Mouse (Mus musculus) embryonic facial prominence, embryonic 14.5 days (tissue): ENCODE data around the gene Ankrd33b. TPM values are rescaled to one million over a fixed set of nuclear protein-coding genes. Genes with fewer than 3 reads are reported as not detected.

Source experiments
- ATAC-seq: fragments of 200-750 bp; cut with Nextera tagmentation; 2 replicates; pipeline ENCODE4 v1.8.0; 2017; ENCODE audit warnings: low read depth, moderate number of reproducible peaks, moderate TSS enrichment
- DNase-seq: peaks from one replicate; pipeline ENCODE4 v3.0.0-alpha.2; 2015; ENCODE audit warnings: low spot score
- H3K27ac ChIP-seq: fragments of 300-500 bp; sonication (generic); replicated peaks from 2 replicates; pipeline ENCODE4 v1.5.1; 2014; ENCODE audit warnings: low read depth, mild to moderate bottlenecking, low read length, moderate library complexity
- H3K27me3 ChIP-seq: fragments of 300-500 bp; sonication (generic); replicated peaks from 2 replicates; pipeline ENCODE4 v1.6.1; 2014; ENCODE audit warnings: low read length; ENCODE audit not compliant: control insufficient read depth, insufficient read depth
- H3K36me3 ChIP-seq: fragments of 300-500 bp; sonication (generic); 2 replicates; pipeline ENCODE4 v1.6.1; 2014; ENCODE audit warnings: low read length, mixed read lengths; ENCODE audit not compliant: control insufficient read depth, insufficient read depth
- H3K4me1 ChIP-seq: fragments of 300-500 bp; sonication (generic); 2 replicates; pipeline ENCODE4 v1.6.1; 2014; ENCODE audit warnings: antibody characterized with exemption, low read length; ENCODE audit not compliant: control insufficient read depth, insufficient read depth
- H3K4me2 ChIP-seq: fragments of 300-500 bp; sonication (generic); 2 replicates; pipeline ENCODE4 v1.6.1; 2014; ENCODE audit warnings: low read depth, mild to moderate bottlenecking, low read length, moderate library complexity, mixed read lengths
- H3K4me3 ChIP-seq: fragments of 300-500 bp; sonication (generic); 2 replicates; pipeline ENCODE4 v1.5.1; 2014; ENCODE audit warnings: low read depth, mild to moderate bottlenecking, low read length
- H3K9ac ChIP-seq: fragments of 300-500 bp; sonication (generic); 2 replicates; pipeline ENCODE4 v1.6.1; 2014; ENCODE audit warnings: low read depth, mild to moderate bottlenecking, low read length, moderate library complexity, mixed read lengths
- H3K9me3 ChIP-seq: fragments of 300-500 bp; sonication (generic); 2 replicates; pipeline ENCODE4 v1.6.1; 2016; ENCODE audit warnings: low read length; ENCODE audit not compliant: control insufficient read depth
- WGBS: fragments of 180-500 bp; shearing (Covaris S2); extraction: QIAGEN DNeasy Blood & Tissue Kit; methylation state at CpG from one replicate; pipeline ENCODE4 v1.1.7; 2014; 5-methylcytosine and 5-hydroxymethylcytosine counted together
- polyA plus RNA-seq: library from polyadenylated mRNA; unstranded; fragments of >200 nt; fragmentation: Nextera tagmentation; extraction: Ambion mirVana; gene quantifications from 2 replicates; pipeline ENCODE4 v1.2.1, GENCODE M21; 2014

Ankrd33b gene
- polyA plus RNA-seq, 1 experiment from 2014 or later: 1.1 TPM

- no peak overlapping the region for H3K27ac ChIP-seq
- no peaks in the 10 kb centered on the region for H3K36me3 ChIP-seq
- no peak for DNase-seq
- H3K9me3 ChIP-seq: no peaks in the 10 kb centered on the region
- no peak overlapping the region for H3K4me3 ChIP-seq
- no peaks in the 10 kb centered on the region for H3K4me1 ChIP-seq
- no peak overlapping the region for H3K4me2 ChIP-seq
- no peak for ATAC-seq
- no peaks in the 10 kb centered on the region for H3K27me3 ChIP-seq
- H3K9ac ChIP-seq: no peak overlapping the region
- WGBS: 68% methylated on average over 2 of the region's 2 CpGs
Observed at GRCm38 (mm10) chr15:31312001-31312400, 55.5 kb downstream of the Ankrd33b start.

- DNase-seq (no peak), ATAC-seq (no peak)
- H3K36me3 ChIP-seq: no peaks in the 10 kb centered on the region
- no peaks in the 10 kb centered on the region for H3K27me3 ChIP-seq
- no peak overlapping the region for H3K27ac ChIP-seq
- no peak overlapping the region for H3K4me3 ChIP-seq
- H3K9me3 ChIP-seq: no peaks in the 10 kb centered on the region
- no peak overlapping the region for H3K9ac ChIP-seq
- H3K4me2 ChIP-seq: no peak overlapping the region
- WGBS: 65% methylated on average over 15 of the region's 15 CpGs
- no peaks in the 10 kb centered on the region for H3K4me1 ChIP-seq
Observed at GRCm38 (mm10) chr15:31309526-31309925, 58.0 kb downstream of the Ankrd33b start.

- Histone ChIP-seq H3K36me3 (no peaks in the 10 kb centered on the region), H3K9me3 (no peaks in the 10 kb centered on the region), H3K4me1 (0 out of 2 replicates have a peak, but pooled peaks cover 2% of the 10 kb centered on the region), H3K4me3 (no peak overlapping the region), H3K9ac (no peak overlapping the region), H3K4me2 (no peak overlapping the region), H3K27ac (no peak overlapping the region), H3K27me3 (no peaks in the 10 kb centered on the region)
- no peak for ATAC-seq
- DNase-seq: no peak
- 72% methylated on average over 4 of the region's 4 CpGs for WGBS
Observed at GRCm38 (mm10) chr15:31306726-31307125, 60.8 kb downstream of the Ankrd33b start.

- H3K27me3 ChIP-seq: no peaks in the 10 kb centered on the region
- H3K36me3 ChIP-seq: no peaks in the 10 kb centered on the region
- H3K4me3 ChIP-seq: no peak overlapping the region
- ATAC-seq (no peak), DNase-seq (no peak)
- no peak overlapping the region for H3K4me2 ChIP-seq
- H3K9me3 ChIP-seq: no peaks in the 10 kb centered on the region
- 35% methylated on average over 6 of the region's 6 CpGs for WGBS
- H3K27ac ChIP-seq: no peak overlapping the region
- 0 out of 2 replicates have a peak, but pooled peaks cover 2% of the 10 kb centered on the region for H3K4me1 ChIP-seq
- H3K9ac ChIP-seq: no peak overlapping the region
Observed at GRCm38 (mm10) chr15:31305181-31305580, 62.3 kb downstream of the Ankrd33b start.

GRCm38 (mm10) chr15:31304302-31304701, 63.2 kb downstream of the Ankrd33b start:
- Histone ChIP-seq H3K4me1 (0 out of 2 replicates have a peak, but pooled peaks cover 2% of the 10 kb centered on the region), H3K36me3 (no peaks in the 10 kb centered on the region), H3K4me3 (no peak overlapping the region), H3K4me2 (no peak overlapping the region), H3K9me3 (no peaks in the 10 kb centered on the region), H3K27me3 (0 out of 2 replicates have a peak, but pooled peaks cover under 1% of the 10 kb centered on the region), H3K27ac (no peak overlapping the region), H3K9ac (no peak overlapping the region)
- WGBS: 72% methylated on average over 3 of the region's 3 CpGs
- DNase-seq: no peak
- no peak for ATAC-seq

- ATAC-seq (no peak), DNase-seq (no peak)
- no peak overlapping the region for H3K4me3 ChIP-seq
- peaks cover 18% of the 10 kb centered on the region for H3K27me3 ChIP-seq
- H3K9ac ChIP-seq: no peak overlapping the region
- WGBS: 40% methylated on average over 12 of the region's 12 CpGs
- no peak overlapping the region for H3K27ac ChIP-seq
- no peaks in the 10 kb centered on the region for H3K9me3 ChIP-seq
- H3K4me2 ChIP-seq: no peak overlapping the region
- H3K36me3 ChIP-seq: no peaks in the 10 kb centered on the region
- 0 out of 2 replicates have a peak, but pooled peaks cover 2% of the 10 kb centered on the region for H3K4me1 ChIP-seq
Observed at GRCm38 (mm10) chr15:31302293-31302990, 65.1 kb downstream of the Ankrd33b start.

- ATAC-seq: no peak
Observed at GRCm38 (mm10) chr15:31299258-31299917, 68.1 kb downstream of the Ankrd33b start.

GRCm38 (mm10) chr15:31297777-31298137, 69.8 kb downstream of the Ankrd33b start:
- Histone ChIP-seq H3K9ac (no peak overlapping the region), H3K4me2 (peak overlapping the region; percentile 49), H3K9me3 (no peaks in the 10 kb centered on the region), H3K27ac (no peak overlapping the region), H3K36me3 (no peaks in the 10 kb centered on the region), H3K27me3 (peaks cover 44% of the 10 kb centered on the region), H3K4me1 (peaks cover 6% of the 10 kb centered on the region; the same call in 1 of the 2 replicates), H3K4me3 (peak overlapping the region; percentile 31; the same call in 1 of the 2 replicates)
- WGBS: 26% methylated on average over 13 of the region's 13 CpGs
- ATAC-seq (no peak), DNase-seq (no peak)

More at GRCm38 (mm10) chr15:31299258-31299917, 68.1 kb downstream of the Ankrd33b start:
- H3K9me3 ChIP-seq: no peaks in the 10 kb centered on the region
- H3K4me2 ChIP-seq: no peak overlapping the region
- H3K27me3 ChIP-seq: peaks cover 44% of the 10 kb centered on the region
- no peak overlapping the region for H3K9ac ChIP-seq
- H3K27ac ChIP-seq: no peak overlapping the region
- WGBS: 54% methylated on average over 6 of the region's 6 CpGs
- no peaks in the 10 kb centered on the region for H3K36me3 ChIP-seq
- H3K4me3 ChIP-seq: no peak overlapping the region
- H3K4me1 ChIP-seq: peaks cover 6% of the 10 kb centered on the region; the same call in 1 of the 2 replicates
- DNase-seq: no peak
